Mouse (Mus musculus) forebrain, embryonic 13.5 days (tissue): ENCODE data around the gene Rxrg. TPM values are rescaled to one million over a fixed set of nuclear protein-coding genes. Genes with fewer than 3 reads are reported as not detected.

Source experiments
- polyA plus RNA-seq: library from polyadenylated mRNA; unstranded; fragments of >200 nt; fragmentation: Nextera tagmentation; extraction: Ambion mirVana; gene quantifications from 2 replicates; pipeline ENCODE4 v1.2.1, GENCODE M21; 2015

Rxrg gene
- polyA plus RNA-seq, 1 experiment from 2014 or later: 5.6 TPM

Other genes starting within 250 kb of the Rxrg start
- gene Aldh9a1, start 248.4 kb upstream of the Rxrg start, polyA plus RNA-seq: 23.2 and 24.8 TPM in 2 replicates
- gene Mgst3, start 204.5 kb upstream of the Rxrg start, polyA plus RNA-seq: 59.2 and 59.3 TPM in 2 replicates
- not detected in 2 replicates for gene Lrrc52, start 131.6 kb upstream of the Rxrg start, polyA plus RNA-seq
- 2.5 and 9.2 TPM in 2 replicates for gene Lmx1a, start 90.9 kb downstream of the Rxrg start, polyA plus RNA-seq